Mouse (Mus musculus) urinary bladder, postnatal 4 days (tissue): ENCODE measurements around the gene Kdm5a.
A peak's percentile ranks its signal among the peaks of the same experiment; 100 is the strongest.

Experiments
- DNase-seq, 2 experiments: peaks; one replicate each; pipeline ENCODE4 v3.0.0; 2021 to 2022; ENCODE audit warnings: low spot score in 2 of 2

The Kdm5a gene

DNA sequence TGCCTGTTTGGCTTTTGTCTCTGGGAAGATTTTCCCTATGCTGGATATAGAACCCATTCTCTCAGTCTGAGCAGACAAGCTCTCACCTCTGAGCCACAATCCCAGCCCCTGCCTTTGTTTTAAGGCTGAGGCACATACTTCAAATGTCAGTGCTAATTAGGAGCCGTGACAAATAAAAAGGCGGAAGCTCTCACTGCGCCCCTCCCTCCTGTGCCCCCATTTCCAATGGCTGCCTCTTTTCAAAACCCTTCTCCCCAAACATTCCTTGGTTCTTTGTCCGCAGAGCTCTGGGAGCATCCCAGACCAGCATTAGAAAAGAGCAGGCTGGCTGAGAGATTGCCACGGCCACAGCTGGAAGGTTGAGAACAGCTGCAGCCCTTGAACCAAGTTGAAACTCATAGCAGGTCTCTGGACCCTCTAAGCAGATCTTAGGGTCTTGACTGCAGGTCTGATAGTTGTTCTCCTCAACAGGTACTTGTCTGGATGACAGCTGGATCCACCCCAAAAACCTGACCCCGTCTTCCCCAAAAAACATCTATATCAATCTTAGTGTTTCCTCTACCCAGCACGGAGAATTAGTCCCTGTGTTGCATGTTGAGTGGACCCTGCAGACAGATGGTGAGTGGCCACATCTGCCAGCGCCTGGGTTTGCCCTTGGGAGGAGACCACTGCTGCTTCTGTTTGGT is 108.7 kb downstream of the Kdm5a start:
- no peak for DNase-seq

DNA sequence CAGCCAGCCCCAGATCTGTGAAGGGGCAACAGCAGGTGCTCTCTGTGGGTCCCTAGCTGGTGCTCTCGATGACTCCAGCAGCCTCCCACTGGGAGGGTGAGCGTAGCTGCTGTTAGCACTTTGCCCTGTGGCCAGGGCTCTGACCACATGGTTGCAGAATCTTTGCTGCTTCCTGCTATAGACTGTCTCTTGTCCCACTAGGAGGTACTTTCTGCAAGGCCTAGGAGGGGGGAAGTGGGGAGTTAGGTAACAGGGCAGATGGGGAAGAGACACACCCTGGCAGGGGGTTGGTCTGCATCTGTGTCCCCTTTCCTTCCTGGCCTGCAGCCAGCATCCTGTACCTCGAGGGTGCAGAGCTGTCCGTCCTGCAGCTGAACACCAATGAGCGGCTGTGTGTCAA is 109.5 kb downstream of the Kdm5a start:
- no peak for DNase-seq

DNA sequence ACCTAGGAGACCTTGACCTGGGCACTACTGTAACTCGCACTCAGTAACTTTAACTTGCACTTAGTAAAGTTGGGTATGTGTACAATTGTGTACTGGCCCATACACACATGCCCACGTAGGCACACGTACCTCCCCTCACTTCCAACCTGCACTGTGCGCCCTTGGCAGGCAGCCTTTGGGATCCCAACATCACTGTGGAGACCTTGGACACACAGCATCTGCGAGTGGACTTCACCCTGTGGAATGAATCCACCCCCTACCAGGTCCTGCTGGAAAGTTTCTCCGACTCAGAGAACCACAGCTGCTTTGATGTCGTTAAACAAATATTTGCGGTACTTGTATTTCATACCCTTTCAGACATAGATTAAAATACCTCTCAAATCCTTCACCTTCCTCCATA is 111.4 kb downstream of the Kdm5a start:
- DNase-seq, result no peak

DNA sequence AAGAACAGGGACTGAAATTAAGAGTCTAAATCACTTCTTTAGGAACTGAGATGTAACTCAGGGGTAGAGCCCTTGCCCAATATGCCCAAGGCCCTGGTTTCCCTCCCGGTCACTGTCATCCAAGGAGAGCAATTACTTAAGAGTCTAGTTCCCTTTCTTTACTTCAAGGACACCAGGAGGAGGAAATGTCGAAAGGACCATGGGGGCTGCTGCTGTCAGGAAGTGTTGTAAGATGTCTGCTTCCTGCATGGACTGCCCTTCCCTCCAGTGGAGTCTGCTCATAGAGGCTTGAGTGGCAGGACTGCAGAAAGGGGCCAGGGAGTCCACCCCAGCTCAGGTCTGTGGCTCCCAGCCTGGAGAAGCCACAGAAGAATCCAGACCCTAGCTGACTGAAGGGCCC is 115.4 kb downstream of the Kdm5a start:
- DNase-seq, result no peak

DNA sequence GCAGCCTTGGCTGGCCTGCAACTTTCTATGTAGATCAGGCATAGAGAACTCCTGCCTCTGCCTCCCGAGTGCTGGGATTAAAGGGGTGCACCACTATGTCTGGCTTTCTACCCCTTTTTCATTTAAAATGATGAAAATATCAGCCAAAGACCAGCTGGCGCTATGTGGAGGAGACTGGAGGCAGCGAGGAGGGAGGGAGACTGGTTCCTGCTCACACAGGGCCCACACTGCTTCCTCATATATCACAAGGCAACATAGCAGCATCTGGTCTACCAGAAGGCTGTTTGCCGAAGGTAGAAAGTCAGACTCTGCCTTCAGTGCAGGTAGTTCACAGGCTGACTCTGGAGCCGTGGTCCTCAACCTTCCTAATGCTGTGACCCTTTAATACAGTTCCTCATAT is 116.4 kb downstream of the Kdm5a start:
- DNase-seq, result no peak

DNA sequence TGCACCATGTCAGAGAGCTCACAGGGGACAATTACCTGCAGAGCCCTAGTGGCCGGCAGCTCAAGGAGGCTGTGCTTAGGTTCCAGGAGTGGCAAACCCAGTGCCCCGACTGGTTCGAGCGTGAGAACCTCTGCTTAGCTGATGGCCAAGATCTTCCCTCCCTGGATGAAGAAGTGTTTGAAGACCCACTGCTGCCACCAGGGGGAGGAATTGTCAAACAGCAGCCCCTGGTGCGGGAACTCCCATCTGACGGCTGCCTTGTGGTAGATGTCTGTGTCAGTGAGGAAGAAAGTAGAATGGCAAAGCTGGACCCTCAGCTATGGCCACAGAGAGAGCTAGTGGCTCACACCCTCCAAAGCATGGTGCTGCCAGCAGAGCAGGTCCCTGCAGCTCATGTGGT is 117.6 kb downstream of the Kdm5a start:
- no peak for DNase-seq

DNA sequence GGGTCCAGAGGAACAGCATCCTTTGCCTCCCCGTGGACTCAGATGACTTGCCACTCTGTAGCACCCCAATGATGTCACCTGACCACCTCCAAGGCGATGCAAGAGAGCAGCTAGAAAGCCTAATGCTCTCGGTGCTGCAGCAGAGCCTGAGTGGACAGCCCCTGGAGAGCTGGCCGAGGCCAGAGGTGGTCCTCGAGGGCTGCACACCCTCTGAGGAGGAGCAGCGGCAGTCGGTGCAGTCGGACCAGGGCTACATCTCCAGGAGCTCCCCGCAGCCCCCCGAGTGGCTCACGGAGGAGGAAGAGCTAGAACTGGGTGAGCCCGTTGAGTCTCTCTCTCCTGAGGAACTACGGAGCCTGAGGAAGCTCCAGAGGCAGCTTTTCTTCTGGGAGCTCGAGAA is 118.1 kb downstream of the Kdm5a start:
- DNase-seq, result no peak

DNA sequence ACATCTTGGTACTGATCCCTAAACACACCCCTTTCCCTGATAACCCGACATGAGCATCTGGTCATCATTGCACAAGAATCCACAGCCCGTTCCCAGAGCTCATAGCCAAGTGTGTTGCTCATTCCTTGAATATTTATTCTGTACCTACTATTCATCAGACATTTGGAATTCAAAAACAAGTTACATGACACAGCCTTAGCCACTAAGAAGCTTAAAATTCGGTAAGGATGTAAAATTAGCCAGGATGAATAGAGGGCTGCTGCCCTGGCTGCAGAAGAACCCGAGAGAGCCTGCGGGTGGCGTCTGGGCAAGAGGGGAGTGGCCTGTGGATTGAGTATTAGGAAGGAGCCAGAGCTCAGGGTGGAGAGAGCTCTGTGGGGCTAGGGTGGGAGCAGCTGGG is 118.8 kb downstream of the Kdm5a start:
- no peak for DNase-seq

DNA sequence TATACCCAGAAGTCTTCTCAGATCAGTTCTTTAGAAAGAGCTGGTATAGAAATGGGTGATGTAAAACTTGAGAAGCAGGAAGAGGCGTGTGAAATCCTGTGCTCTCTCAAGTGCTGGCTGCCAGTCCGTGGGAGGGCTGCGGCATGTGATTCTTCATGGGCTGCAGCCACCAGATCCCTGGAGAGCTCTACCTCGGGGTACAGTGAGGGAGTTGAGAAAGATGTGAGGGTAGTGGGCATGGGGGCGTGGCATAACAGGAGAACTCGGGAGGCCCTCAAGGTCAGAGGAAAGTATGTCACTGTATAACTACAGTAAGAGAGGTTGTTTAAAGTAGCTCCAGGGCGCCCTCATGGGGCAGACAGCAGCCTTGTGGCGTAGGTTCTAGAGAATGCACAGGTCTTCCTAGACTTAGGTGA is 119.3 kb downstream of the Kdm5a start:
- no peak for DNase-seq

DNA sequence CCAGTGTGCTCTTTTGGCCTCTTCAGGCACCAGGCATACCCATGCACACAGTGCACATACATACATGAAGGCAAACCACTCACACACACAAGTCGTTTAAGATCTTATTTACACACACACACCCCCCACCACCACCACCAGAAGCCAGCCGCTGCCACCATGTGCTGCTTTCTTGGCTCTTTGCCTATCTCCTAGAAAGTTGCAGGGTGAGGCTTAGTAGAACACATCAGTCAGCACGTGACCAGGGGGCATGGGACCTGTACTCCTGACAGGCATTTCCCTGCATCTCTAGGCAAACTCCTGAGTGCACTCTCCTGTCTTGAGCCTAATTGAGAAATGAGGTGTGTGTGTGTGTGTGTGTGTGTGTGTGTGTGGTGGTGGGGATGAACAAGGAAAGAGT is 121.1 kb downstream of the Kdm5a start:
- DNase-seq, result no peak

DNA sequence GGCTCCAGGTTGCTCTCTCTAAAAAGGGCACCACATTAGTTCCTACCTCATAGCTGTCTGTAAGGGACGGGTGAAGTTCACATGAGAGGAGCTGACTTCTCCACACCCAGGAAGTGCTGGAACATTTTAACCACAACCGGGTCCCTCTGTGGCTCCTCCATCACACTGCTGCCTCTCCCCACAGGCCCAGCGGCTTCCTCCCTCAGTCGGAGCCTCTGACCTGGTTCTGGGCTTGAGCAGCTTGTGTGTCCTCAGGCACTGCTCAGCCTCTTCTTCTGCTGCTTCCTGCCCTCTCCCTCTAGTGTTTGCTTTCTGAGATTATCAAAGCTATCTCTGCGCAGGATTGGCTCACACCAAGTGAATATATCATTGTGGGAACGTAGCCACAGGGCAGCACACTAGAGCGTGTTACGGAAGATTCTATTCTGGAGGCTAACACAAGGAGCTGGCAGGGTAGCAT is 122.2 kb downstream of the Kdm5a start:
- no peak for DNase-seq

DNA sequence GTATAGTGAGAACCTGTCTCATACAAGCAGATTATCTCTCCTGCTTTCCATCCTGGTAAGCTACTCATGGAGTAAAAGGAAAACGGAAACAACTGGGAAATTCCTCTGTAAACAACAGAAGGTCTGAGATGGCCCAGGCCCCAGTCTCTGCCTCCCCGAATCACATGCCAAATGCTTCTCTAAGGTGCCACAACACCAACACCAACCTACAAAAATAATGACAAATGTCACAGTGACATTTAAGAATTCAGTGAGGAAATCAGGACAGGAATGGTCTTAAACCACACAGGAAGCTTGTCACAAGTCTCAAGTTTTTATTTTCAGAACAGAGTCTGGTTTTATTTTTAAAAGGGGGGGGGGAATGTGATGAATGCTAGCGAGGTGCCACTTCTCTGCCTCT is 124.7 kb downstream of the Kdm5a start:
- DNase-seq, result no peak

DNA sequence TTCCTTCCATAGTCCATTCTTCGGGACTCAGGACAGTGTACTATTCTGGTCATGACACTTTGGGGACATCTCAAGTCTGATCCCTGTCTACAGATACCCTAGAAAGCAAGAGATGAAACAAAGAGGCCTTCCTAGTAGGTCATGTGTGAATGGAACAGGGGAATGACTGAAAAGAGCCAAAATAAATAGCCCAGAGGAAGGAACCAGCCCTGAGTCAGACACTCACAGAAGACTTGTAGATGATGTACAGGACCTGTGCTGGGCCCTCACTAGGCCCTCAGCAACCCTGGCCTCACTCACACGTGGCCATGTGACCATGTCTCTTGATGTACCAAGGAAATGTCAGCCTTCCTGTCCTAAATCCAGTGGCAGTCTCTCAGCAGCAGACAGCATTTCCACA is 125.5 kb downstream of the Kdm5a start:
- no peak for DNase-seq

DNA sequence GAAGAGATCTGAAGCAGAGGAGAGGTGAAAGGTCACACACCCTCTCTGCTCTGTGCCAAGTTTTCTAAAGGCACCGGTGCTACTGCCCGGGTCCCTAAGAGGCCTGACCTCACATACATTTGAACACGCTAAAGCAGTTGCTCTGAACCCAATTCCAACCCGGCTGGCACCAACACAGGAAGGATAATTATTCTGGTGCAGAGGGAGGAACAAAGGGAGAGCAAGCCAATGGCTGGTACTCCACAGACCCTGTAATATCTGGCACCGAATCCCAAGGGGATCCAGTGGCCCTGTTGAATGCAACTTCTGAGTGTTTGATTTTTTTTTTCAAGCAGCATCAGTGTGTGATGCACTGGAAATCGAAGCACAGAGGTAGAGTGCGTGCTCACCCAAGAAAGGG is 127.1 kb downstream of the Kdm5a start:
- DNase-seq, result no peak

DNA sequence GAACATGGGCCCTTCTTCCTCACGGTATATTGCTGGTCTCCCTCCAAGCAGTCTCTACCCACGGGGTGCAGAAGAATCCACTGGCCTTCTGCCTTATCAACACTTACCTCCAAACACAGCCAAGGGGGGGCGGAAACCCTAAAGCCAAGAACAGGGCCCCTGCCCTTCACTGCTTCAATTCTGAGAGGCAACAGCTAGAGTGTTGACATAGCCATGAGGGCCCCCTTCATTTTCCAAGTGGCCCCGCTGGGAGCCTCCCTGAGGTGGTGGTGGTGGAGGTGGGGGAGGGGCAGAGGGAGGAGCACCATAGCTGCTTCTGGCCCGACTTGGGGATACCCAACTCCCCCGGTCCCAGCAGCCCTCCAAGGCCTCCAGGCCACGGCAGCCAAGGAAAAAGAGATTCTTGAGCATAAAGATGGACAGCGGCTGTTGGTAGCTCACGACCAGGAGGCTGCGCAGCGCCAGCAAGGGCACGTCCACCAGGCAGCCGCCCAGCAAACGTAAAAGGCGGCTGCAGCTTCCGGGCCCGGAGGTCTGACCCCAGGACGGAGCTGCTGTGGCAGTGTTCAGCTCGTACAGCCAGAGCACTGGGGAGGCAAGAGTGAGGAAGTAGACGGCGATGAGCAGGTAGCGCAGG is 128.1 kb downstream of the Kdm5a start:
- DNase-seq, result no peak

DNA sequence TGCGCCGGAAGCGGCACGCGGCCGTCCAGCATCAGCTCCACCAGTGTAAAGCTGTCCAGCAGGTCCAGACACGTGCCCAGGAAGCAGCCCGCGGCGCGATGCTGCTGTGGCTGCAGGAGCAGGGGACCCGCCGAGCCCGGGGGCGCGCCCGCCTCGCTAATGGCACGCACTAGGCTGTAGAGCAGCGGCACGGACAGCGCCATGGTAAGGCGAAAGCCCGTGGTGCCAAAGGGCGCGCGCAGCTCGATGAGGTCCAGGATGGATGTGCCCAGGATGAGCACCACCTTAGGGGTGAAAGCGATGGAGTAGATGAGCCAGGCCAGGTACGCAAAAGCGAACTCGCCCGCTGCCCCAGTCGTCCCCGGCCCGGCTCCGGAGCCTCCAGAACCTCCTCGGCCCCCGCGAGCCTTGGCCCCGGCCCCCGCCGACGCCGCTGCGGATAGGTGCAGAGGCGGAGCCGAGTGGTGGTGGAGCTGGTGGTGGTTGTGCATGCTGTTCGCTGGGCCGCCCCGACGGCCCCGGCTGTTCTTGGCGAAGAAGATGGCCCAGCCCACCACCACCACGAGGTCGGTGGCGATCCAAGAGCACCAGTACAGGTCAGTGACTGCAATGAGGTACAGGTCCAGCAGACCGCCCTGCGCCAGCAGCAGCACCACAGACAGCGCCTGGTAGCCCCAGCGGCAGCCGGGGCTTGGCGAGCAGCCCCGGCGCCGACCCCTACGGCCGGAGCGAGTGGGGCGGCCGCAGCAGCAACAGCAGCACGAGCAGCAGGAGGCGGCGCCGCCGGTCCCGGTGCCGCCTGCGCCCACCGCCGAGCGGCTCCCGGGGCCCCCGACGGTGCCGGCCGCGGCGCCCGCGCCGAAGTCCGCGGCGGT is 128.8 kb downstream of the Kdm5a start:
- no peak for DNase-seq

DNA sequence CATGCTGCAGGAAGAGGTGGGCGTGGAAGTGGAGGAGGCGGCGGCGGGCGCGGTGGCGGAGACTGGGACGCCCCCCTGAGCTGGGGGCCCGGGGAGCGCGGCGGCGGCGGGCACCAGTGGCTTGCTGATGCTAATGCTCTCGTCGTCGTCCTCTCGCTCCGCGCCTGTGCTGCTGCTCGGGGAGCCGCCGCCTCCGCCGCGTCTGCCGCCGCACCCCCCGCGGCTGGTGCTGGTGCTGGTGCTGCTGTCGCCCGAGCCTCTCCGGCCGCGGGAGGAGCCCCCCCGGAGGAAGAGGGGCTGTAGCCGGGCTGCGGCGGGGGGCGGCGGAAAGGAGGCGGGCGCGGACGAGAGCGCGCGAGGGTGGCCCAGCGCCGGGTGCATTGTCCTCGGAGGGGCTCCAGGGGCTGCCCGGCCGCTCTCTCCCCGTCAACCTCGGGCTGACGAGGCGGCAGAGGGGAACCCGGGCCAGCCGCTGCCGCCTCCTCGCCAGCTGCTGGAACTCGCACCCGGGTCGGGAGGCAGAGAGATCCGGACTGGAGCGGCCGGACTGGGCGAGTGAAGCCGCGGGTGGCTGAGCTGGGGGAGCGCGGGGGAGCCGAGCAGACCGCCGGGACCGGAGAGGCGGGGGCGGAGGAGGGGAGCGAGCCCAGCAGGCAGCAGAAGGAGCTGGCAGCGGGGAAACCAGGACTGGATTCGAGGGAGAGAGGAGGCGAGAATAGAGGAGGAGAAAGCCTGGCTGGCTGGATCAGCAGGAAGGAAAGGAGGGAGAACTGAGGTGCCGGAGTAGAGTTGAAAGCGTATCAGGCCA is 129.7 kb downstream of the Kdm5a start, which contains the start of gene Tmem121b:
Gene Tmem121b, minus strand, starts transcription at position 434 of the 808 bp plus-strand sequence.
- peak; percentile 64 to 69 for DNase-seq
